ENCODE assay signal across 18 mouse cellular contexts in genomic region chr4:132331960-132332359, GRCm38 (mm10). TPM values are rescaled to one million over a fixed set of nuclear protein-coding genes. Genes with fewer than 3 reads are reported as not detected.
DNase-seq lines count a peak whose midpoint lies in the region; TF ChIP-seq lines count a peak whose summit lies in the region.
"Had no signal": no experiment of that assay in that cellular context is flagged by ENCODE, and none has a peak within 500 bp of the region (broad histone marks: within the 10 kb centered on the region; RNA-seq: fewer than 3 reads in every experiment).

No protein-coding gene starts in this region.

- H3K27ac ChIP-seq in heart, adult 2 months: no peak overlapping the region

- H3K36me3 ChIP-seq in heart, adult 2 months (ENCODE audit: control insufficient read depth, insufficient read depth, low read length): no peaks in the 10 kb centered on the region; the same call in 1 of the 2 replicates
- H3K36me3 ChIP-seq in myocyte (ENCODE audit: control insufficient read depth, insufficient read depth): peaks cover 18% of the 10 kb centered on the region

- TF ChIP-seq POLR2A in heart, adult 2 months (IDR thresholded peaks at IDR 0.05; ENCODE audit: insufficient read depth, low read depth, low read length): no peak
- no peak for TF ChIP-seq POLR2A in myocyte (IDR thresholded peaks at IDR 0.05; ENCODE audit: insufficient read length, low read depth)

- H3K4me1 ChIP-seq in heart, adult 2 months (ENCODE audit: control insufficient read depth, insufficient read depth, low read length): peaks cover 1% of the 10 kb centered on the region

- no peak for TF ChIP-seq CTCF in heart, adult 2 months (IDR thresholded peaks at IDR 0.05)

- H3K4me3 ChIP-seq in heart, adult 2 months: no peak overlapping the region
- no peak overlapping the region for H3K4me3 ChIP-seq in myocyte

- H3K4me2 ChIP-seq in myocyte (ENCODE audit: low read depth): no peak overlapping the region

- WGBS in heart, adult 2 months: 77% methylated on average over 3 of the region's 3 CpGs

- no peak overlapping the region for H3K9ac ChIP-seq in heart, adult 2 months (ENCODE audit: low read depth, low read length)

- intact Hi-C loops in heart, adult 2 months (cut with DNase I): no loop called here

- no peak overlapping the region for H3ac ChIP-seq in myocyte (ENCODE audit: control insufficient read depth, insufficient read length)

- H3K27me3 ChIP-seq in heart, adult 2 months (ENCODE audit: control insufficient read depth, insufficient read depth, low read length): no peaks in the 10 kb centered on the region
- no peaks in the 10 kb centered on the region for H3K27me3 ChIP-seq in myocyte (ENCODE audit: control insufficient read depth, insufficient read depth, insufficient read length)
- H3K27me3 ChIP-seq: CH12.LX, Patski had no signal

- TF ChIP-seq EP300 in heart, adult 2 months (IDR thresholded peaks at IDR 0.05; ENCODE audit: insufficient read depth, low read depth, low read length): no peak

- H3K79me2 ChIP-seq in heart, adult 2 months (replicated peaks; ENCODE audit: control insufficient read depth, insufficient read depth, low read length): no peaks in the 10 kb centered on the region
- H3K79me2 ChIP-seq in myocyte (ENCODE audit: control insufficient read depth, insufficient read depth): peaks cover 15% of the 10 kb centered on the region

- DNase-seq in heart, adult 11 months: peak; percentile 78
- no peak for DNase-seq in heart, adult 2 months
- no peak for DNase-seq in left cerebral cortex, adult 9 months (ENCODE audit: low spot score in 2 of 2)
- DNase-seq: adrenal gland, adult 2 months; adrenal gland, adult 8-10 months; adrenal gland, postnatal 10 days; adrenal gland, postnatal 14 days; adrenal gland, postnatal 25 days; adrenal gland, postnatal 36 days; B cell, adult 2 months; cerebellum, adult 11 months; cerebellum, adult 11-12 months; cerebellum, adult 18-20 months had no signal

TF ChIP-seq in myocyte, 11 proteins besides CTCF, POLR2A, EP300 and RAD21:
- TF ChIP-seq TCF12 (IDR thresholded peaks at IDR 0.05; ENCODE audit: insufficient read depth, poor library complexity, severe bottlenecking): no peak
- TF ChIP-seq MYOD1 (IDR thresholded peaks at IDR 0.05; ENCODE audit: control insufficient read depth in 1 of 3, insufficient read length in 2 of 3, low read depth in 2 of 3): peak in 2 of 3 experiments; percentile 72 to 87
- TF ChIP-seq MYOG (IDR thresholded peaks at IDR 0.05; ENCODE audit: control insufficient read depth in 1 of 3, insufficient read depth in 1 of 3, insufficient read length in 2 of 3, low read depth in 2 of 3): peak in 1 of 3 experiments; percentile 53
- no peak for TF ChIP-seq POLR2AphosphoS2 (IDR thresholded peaks at IDR 0.05; ENCODE audit: insufficient read length, low read depth)
- TF ChIP-seq CEBPB (IDR thresholded peaks at IDR 0.05; ENCODE audit: insufficient read depth, poor library complexity, severe bottlenecking): no peak

RNA-seq across cellular contexts. Expression of gene Trnau1ap, which starts 2.6 kb away (rescaled TPM):
- 10 to 100 TPM; 21.3 to 24.6 TPM for total RNA-seq in heart, adult 2 months (2021)
- 14.8 and 14.9 TPM in 2 replicates for polyA plus RNA-seq in heart, adult 2 months (2012; rRNA removed)
- 51.6 TPM for polyA plus RNA-seq in myocyte (2012; fragmentation: generic; extraction: Trizol)

RNA-seq across cellular contexts. Expression of gene Rcc1, which starts 21.4 kb away (rescaled TPM):
- 1 to 10 TPM; 6.6 to 7.5 TPM for total RNA-seq in heart, adult 2 months (2021)
- 5.1 and 5.2 TPM in 2 replicates for polyA plus RNA-seq in heart, adult 2 months (2012; rRNA removed)
- 33.2 TPM for polyA plus RNA-seq in myocyte (2012; fragmentation: generic; extraction: Trizol)

RNA-seq across cellular contexts. Expression of gene Rab42, which starts 28.8 kb away (rescaled TPM):
- 1 to 10 TPM in 1 of 2 experiments, under 1 TPM in 1; 0.73 to 1.1 TPM for total RNA-seq in heart, adult 2 months (2021)
- polyA plus RNA-seq in heart, adult 2 months (2012; rRNA removed): 3.8 and 4.2 TPM in 2 replicates
- 0.30 TPM for polyA plus RNA-seq in myocyte (2012; fragmentation: generic; extraction: Trizol)
- total RNA-seq: G1E had no signal
- polyA plus RNA-seq: activated CD4-positive, CD25-positive, alpha-beta regulatory T cell, adult 4 months; Patski had no signal

RNA-seq across cellular contexts. Expression of gene Taf12, which starts 57.8 kb away (rescaled TPM):
- 10 to 100 TPM; 29.8 to 34.6 TPM for total RNA-seq in heart, adult 2 months (2021)
- 16.1 and 25.1 TPM in 2 replicates for polyA plus RNA-seq in heart, adult 2 months (2012; rRNA removed)
- 26.6 TPM for polyA plus RNA-seq in myocyte (2012; fragmentation: generic; extraction: Trizol)
